Comparison of ENCODE assay signal across 10 mouse cellular contexts in the genomic region with DNA sequence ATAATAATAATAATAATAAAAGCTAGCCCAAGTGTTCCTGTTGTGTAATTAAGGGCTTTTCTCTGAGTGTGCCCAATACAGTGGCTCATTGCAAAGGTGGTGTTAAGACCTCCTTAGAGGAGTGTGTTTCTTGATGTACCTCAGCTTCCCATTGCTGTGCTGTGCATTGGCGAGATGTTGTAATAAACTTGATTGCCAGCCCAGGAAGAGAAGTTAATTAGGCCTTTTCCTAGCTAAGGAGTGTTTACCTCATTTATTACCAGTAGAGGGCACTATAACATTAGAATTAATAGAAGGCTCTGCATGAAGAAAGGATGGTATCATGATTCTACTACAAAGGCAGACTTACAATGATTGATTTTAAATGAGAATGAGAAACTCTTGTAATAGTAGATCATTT. TPM values are rescaled to one million over a fixed set of nuclear protein-coding genes. Genes with fewer than 3 reads are reported as not detected.
DNase-seq lines count a peak whose midpoint lies in the region; ATAC-seq lines count a peak whose summit lies in the region.
"Had no signal": no experiment of that assay in that cellular context is flagged by ENCODE, and none has a peak within 500 bp of the region (broad histone marks: within the 10 kb centered on the region; RNA-seq: fewer than 3 reads in every experiment).

No protein-coding gene starts in this region.

- no peaks in the 10 kb centered on the region for H3K36me3 ChIP-seq in neural tube, embryonic 13.5 days

- H3K9ac ChIP-seq in neural tube, embryonic 13.5 days = no peak overlapping the region

- no peak overlapping the region for H3K4me2 ChIP-seq in neural tube, embryonic 13.5 days

- H3K27ac ChIP-seq in neural tube, embryonic 13.5 days (replicated peaks) = no peak overlapping the region

- H3K9me3 ChIP-seq in neural tube, embryonic 13.5 days = no peaks in the 10 kb centered on the region

- H3K4me3 ChIP-seq in neural tube, embryonic 13.5 days = no peak overlapping the region

- peak; percentile 67 for ATAC-seq in neural tube, embryonic 13.5 days (ENCODE audit: low read depth)

- H3K4me1 ChIP-seq in neural tube, embryonic 13.5 days (replicated peaks) = no peaks in the 10 kb centered on the region

- peak; percentile 38 for DNase-seq in layer of hippocampus, adult 9-10 months (ENCODE audit: low spot score)
- DNase-seq in layer of hippocampus, postnatal 36 days = no peak
- DNase-seq in NIH3T3 (ENCODE audit: low read depth) = peak; percentile 17
- DNase-seq in embryo, embryonic 11 days = peak; percentile 23
- no peak for DNase-seq in thymus, postnatal 14 days
- DNase-seq in gastrocnemius, adult 8-10 months (ENCODE audit: low spot score in 2 of 2) = no peak
- DNase-seq: adrenal gland, postnatal 10 days had no signal

- no peaks in the 10 kb centered on the region for H3K27me3 ChIP-seq in neural tube, embryonic 13.5 days

- 14% methylated on average over 1 of the region's 1 CpGs for WGBS in neural tube, embryonic 13.5 days

RNA-seq across cellular contexts. Expression of gene Gm6812, which starts 57.9 kb away (rescaled TPM):
- not detected for total RNA-seq in layer of hippocampus, postnatal 36 days (2021)
- not detected in 2 replicates for polyA plus RNA-seq in neural tube, embryonic 13.5 days (2015; fragmentation: Nextera tagmentation; extraction: Ambion mirVana)
- not detected for total RNA-seq in gastrocnemius, adult 8-10 months (2022)
- total RNA-seq: adrenal gland, postnatal 10 days; left cerebral cortex, adult 8-10 months had no signal
- polyA plus RNA-seq: heart, embryonic 14.5 days had no signal

Comparison
In these comparisons a context has a peak if more than half of its experiments do, and no peak if none do; other contexts are left out.
1. DNase-seq: peak in layer of hippocampus, adult 9-10 months (single experiment), NIH3T3 (single experiment) and embryo, embryonic 11 days (single experiment); none in layer of hippocampus, postnatal 36 days (0 of 2), thymus, postnatal 14 days (single experiment) and gastrocnemius, adult 8-10 months (0 of 2).